Mouse (Mus musculus) limb, embryonic 12.5 days (tissue): ENCODE measurements around the gene Klhl25. TPM values are rescaled to one million over a fixed set of nuclear protein-coding genes. Genes with fewer than 3 reads are reported as not detected.

Experiments
- ATAC-seq: fragments of 200-750 bp; cut with Nextera tagmentation; 2 replicates; pipeline ENCODE4 v1.8.0; 2017; ENCODE audit warnings: low read depth, moderate TSS enrichment; ENCODE audit not compliant: insufficient number of reproducible peaks, insufficient read depth, low FRiP score, low TSS enrichment
- H3K27ac ChIP-seq: fragments of 300-500 bp; sonication (generic); 2 replicates; pipeline ENCODE4 v1.5.1; 2016; ENCODE audit warnings: mild to moderate bottlenecking, moderate library complexity
- H3K27me3 ChIP-seq: fragments of 300-500 bp; sonication (generic); 2 replicates; pipeline ENCODE4 v1.6.1; 2016; ENCODE audit warnings: mild to moderate bottlenecking, moderate library complexity
- H3K36me3 ChIP-seq: fragments of 300-500 bp; sonication (generic); 2 replicates; pipeline ENCODE4 v1.6.1; 2016; ENCODE audit warnings: mild to moderate bottlenecking, moderate library complexity
- H3K4me1 ChIP-seq: fragments of 300-500 bp; sonication (generic); replicated peaks from 2 replicates; pipeline ENCODE4 v1.6.1; 2016
- H3K4me2 ChIP-seq: fragments of 300-500 bp; sonication (generic); 2 replicates; pipeline ENCODE4 v1.6.1; 2016; ENCODE audit warnings: mild to moderate bottlenecking, moderate library complexity
- H3K4me3 ChIP-seq: fragments of 300-500 bp; sonication (generic); replicated peaks from 2 replicates; pipeline ENCODE4 v1.5.1; 2016; ENCODE audit warnings: mild to moderate bottlenecking
- H3K9ac ChIP-seq: fragments of 300-500 bp; sonication (generic); replicated peaks from 2 replicates; pipeline ENCODE4 v1.6.1; 2016; ENCODE audit warnings: mild to moderate bottlenecking, moderate library complexity
- H3K9me3 ChIP-seq: fragments of 300-500 bp; sonication (generic); 2 replicates; pipeline ENCODE4 v1.6.1; 2016; ENCODE audit warnings: mild to moderate bottlenecking, moderate library complexity
- WGBS: fragments of 180-500 bp; shearing (Covaris S2); methylation state at CpG from one replicate; pipeline ENCODE4 v1.1.7; 2016; 5-methylcytosine and 5-hydroxymethylcytosine counted together
- polyA plus RNA-seq: library from polyadenylated mRNA; unstranded; fragments of >200 nt; fragmentation: Nextera tagmentation; extraction: Ambion mirVana; gene quantifications from 2 replicates; pipeline ENCODE4 v1.2.1, GENCODE M21; 2016

The Klhl25 gene
- polyA plus RNA-seq = 22.5 and 24.2 TPM in 2 replicates

DNA sequence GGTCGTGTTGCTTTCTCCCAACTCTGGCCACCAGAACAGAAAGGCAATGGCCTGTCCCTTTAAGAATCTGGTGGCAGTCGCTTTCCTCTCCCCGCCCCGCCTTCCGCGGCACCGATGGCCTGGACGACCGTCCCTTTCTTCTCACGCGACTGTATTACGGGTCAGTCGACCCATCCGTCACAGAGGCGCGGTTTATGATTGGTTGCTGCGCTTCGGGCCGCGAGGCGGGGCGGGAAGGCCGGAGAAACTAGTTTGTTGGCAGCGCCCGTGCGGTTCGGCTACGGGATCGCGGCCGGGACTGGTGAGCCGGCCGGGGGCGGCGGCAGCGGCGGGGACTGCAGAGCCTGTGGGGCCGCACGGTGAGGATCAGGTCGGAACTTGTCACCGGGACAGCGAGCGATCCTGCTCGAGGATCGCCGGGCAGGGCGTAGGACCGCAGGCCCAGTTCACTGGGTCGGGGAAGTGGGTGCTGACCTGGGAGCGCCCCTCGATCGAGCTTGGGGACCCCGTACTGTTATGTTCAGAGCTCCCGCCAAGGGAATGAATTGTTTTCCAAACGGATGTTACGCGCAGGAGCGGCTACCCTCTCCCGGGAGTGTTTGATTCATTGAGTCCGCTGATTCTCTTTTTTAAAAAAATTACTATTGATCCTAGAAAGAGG lies at the start of gene Klhl25:
Gene Klhl25, plus strand, starts transcription at position 196 of the 661 bp plus-strand sequence.
- H3K4me2 ChIP-seq = peak within 1 kb of the TSS; percentile 92
- under 1% methylated on average over 60 of the region's 60 CpGs for WGBS
- peaks cover 18% of the 10 kb centered on the region for H3K36me3 ChIP-seq
- H3K4me1 ChIP-seq = peaks cover 23% of the 10 kb centered on the region
- H3K9ac ChIP-seq = peak within 1 kb of the TSS; percentile 90
- peak within 1 kb of the TSS; percentile 91 for H3K27ac ChIP-seq
- H3K4me3 ChIP-seq = peak within 1 kb of the TSS; percentile 78
- ATAC-seq = peak; percentile 94
- H3K27me3 ChIP-seq = no peaks in the 10 kb centered on the region
- no peaks in the 10 kb centered on the region for H3K9me3 ChIP-seq

GRCm38 (mm10) chr7:75800530-75800929 lies 47.6 kb upstream of the Klhl25 start:
- peaks cover 5% of the 10 kb centered on the region; the same call in 1 of the 2 replicates for H3K4me1 ChIP-seq
- no peak overlapping the region for H3K9ac ChIP-seq
- H3K36me3 ChIP-seq = no peaks in the 10 kb centered on the region
- WGBS = 79% methylated on average over 4 of the region's 4 CpGs
- H3K4me2 ChIP-seq = no peak overlapping the region
- H3K27me3 ChIP-seq = no peaks in the 10 kb centered on the region
- no peaks in the 10 kb centered on the region; the same call in 1 of the 2 replicates for H3K9me3 ChIP-seq
- ATAC-seq = no peak
- no peak overlapping the region for H3K4me3 ChIP-seq
- no peak overlapping the region for H3K27ac ChIP-seq

DNA sequence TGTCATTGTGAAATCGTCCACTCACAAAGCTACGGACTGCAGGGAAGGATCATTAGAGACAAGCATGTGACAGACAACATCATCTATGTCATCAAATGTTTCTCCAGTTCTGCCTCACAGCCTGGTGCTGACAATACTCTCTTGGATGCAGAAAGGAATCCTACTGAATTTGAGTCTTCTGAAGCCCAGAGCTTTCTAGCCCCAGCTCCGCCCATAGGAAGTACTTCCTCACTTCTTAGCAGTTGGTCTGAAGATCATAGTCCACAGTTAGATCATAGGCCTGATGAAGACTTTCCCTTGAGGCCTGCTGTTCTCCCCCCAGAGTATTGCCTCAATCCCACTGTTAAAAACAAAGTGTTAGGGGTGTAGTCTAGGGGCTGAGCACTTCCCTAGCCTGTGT lies 47.1 kb upstream of the Klhl25 start:
- no peak for ATAC-seq
- Histone ChIP-seq H3K9ac (no peak overlapping the region), H3K4me3 (no peak overlapping the region), H3K27ac (no peak overlapping the region), H3K36me3 (no peaks in the 10 kb centered on the region), H3K27me3 (no peaks in the 10 kb centered on the region), H3K4me2 (no peak overlapping the region), H3K9me3 (no peaks in the 10 kb centered on the region; the same call in 1 of the 2 replicates), H3K4me1 (peaks cover 5% of the 10 kb centered on the region; the same call in 1 of the 2 replicates)
- 95% methylated on average over 3 of the region's 3 CpGs for WGBS

DNA sequence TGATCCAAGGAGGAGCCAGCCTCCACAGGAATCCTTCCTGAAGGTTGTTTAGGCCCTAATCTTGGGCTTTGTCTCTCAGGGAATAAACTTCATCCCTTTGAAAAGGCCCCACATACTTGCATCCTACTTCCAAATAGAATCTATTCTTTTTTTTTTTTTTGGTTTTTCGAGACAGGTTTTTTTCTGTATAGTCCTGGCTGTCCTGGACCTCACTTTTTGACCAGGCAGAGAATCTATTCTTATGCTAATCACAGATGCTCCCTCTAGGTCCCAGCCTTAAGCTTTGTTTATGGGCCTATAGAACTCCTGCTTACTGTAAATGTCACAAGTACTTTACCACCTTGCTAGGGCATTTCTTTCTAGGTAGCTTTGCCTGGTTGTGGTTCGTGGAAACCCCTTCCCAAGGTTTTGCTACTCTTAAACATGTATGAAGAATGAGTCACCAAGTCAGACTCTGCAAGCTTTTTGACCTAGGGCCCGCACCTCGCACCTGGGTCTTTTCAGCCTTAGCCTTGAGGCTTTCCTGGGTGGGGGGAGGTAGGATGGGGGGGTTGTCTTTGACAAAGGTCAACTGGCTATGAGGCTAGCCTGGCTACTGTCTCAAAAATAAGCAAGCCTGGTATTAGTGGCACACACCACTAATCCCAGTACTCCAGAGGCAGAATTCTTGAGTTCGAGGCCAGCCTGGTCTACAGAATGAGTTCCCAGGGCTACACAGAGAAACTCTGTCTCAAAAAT lies 46.3 kb upstream of the Klhl25 start:
- Histone ChIP-seq H3K9ac (no peak overlapping the region), H3K27me3 (no peaks in the 10 kb centered on the region), H3K4me1 (no peaks in the 10 kb centered on the region; the same call in 1 of the 2 replicates), H3K4me3 (no peak overlapping the region), H3K9me3 (no peaks in the 10 kb centered on the region; the same call in 1 of the 2 replicates), H3K36me3 (no peaks in the 10 kb centered on the region), H3K4me2 (no peak overlapping the region), H3K27ac (no peak overlapping the region)
- WGBS = 92% methylated on average over 5 of the region's 5 CpGs
- ATAC-seq = no peak

GRCm38 (mm10) chr7:75802887-75803286 lies 45.2 kb upstream of the Klhl25 start:
- ATAC-seq = no peak
- Histone ChIP-seq H3K4me3 (no peak overlapping the region), H3K4me1 (no peaks in the 10 kb centered on the region), H3K9ac (no peak overlapping the region), H3K27ac (no peak overlapping the region), H3K9me3 (no peaks in the 10 kb centered on the region; the same call in 1 of the 2 replicates), H3K27me3 (no peaks in the 10 kb centered on the region), H3K36me3 (no peaks in the 10 kb centered on the region), H3K4me2 (no peak overlapping the region)
- WGBS = 72% methylated on average over 3 of the region's 3 CpGs

- 70% methylated on average over 4 of the region's 4 CpGs for WGBS
- H3K27ac ChIP-seq = no peak overlapping the region
- no peaks in the 10 kb centered on the region for H3K27me3 ChIP-seq
- no peak overlapping the region for H3K9ac ChIP-seq
- H3K4me3 ChIP-seq = no peak overlapping the region
- ATAC-seq = no peak
- no peaks in the 10 kb centered on the region for H3K4me1 ChIP-seq
- H3K36me3 ChIP-seq = no peaks in the 10 kb centered on the region
- peaks cover 2% of the 10 kb centered on the region; the same call in 1 of the 2 replicates for H3K9me3 ChIP-seq
- H3K4me2 ChIP-seq = no peak overlapping the region
Observed at GRCm38 (mm10) chr7:75806161-75806560, 41.9 kb upstream of the Klhl25 start.

- Histone ChIP-seq H3K9me3 (peaks cover 2% of the 10 kb centered on the region; the same call in 1 of the 2 replicates), H3K36me3 (no peaks in the 10 kb centered on the region), H3K27ac (no peak overlapping the region), H3K4me1 (no peaks in the 10 kb centered on the region), H3K4me3 (no peak overlapping the region), H3K27me3 (no peaks in the 10 kb centered on the region), H3K4me2 (no peak overlapping the region), H3K9ac (no peak overlapping the region)
- WGBS = 35% methylated on average over 4 of the region's 4 CpGs
- no peak for ATAC-seq
Observed at GRCm38 (mm10) chr7:75806711-75807110, 41.4 kb upstream of the Klhl25 start.

GRCm38 (mm10) chr7:75807460-75808304 lies 40.4 kb upstream of the Klhl25 start:
- no peaks in the 10 kb centered on the region for H3K27me3 ChIP-seq
- H3K27ac ChIP-seq = no peak overlapping the region
- H3K9ac ChIP-seq = no peak overlapping the region
- ATAC-seq = peak; percentile 71
- 66% methylated on average over 17 of the region's 17 CpGs for WGBS
- no peak overlapping the region for H3K4me2 ChIP-seq
- no peak overlapping the region for H3K4me3 ChIP-seq
- H3K4me1 ChIP-seq = no peaks in the 10 kb centered on the region
- H3K36me3 ChIP-seq = no peaks in the 10 kb centered on the region
- peaks cover 2% of the 10 kb centered on the region; the same call in 1 of the 2 replicates for H3K9me3 ChIP-seq

DNA sequence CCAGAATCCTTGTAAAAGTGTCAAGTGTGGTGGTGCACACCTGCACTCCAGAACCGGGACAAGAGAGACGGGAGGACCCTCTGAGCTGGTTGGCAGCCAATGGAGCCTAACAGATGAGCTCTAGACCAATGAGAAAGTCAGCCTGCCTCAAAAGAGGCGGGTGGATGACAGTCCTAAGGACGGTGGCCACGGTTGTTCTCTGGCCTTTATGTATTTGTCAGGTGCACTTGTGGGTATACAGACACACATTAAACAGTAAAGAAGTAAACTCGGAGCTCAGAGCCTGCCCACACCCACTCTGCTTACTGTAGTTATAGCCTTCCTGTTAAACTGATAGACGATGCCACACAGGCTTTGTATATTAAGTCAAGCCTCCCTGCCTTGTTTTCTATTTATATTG lies 27.4 kb upstream of the Klhl25 start:
- Histone ChIP-seq H3K4me1 (no peaks in the 10 kb centered on the region), H3K4me2 (no peak overlapping the region), H3K27me3 (no peaks in the 10 kb centered on the region), H3K4me3 (no peak overlapping the region), H3K9me3 (no peaks in the 10 kb centered on the region), H3K36me3 (no peaks in the 10 kb centered on the region), H3K9ac (no peak overlapping the region), H3K27ac (no peak overlapping the region)
- 81% methylated on average over 7 of the region's 7 CpGs for WGBS
- no peak for ATAC-seq

- Histone ChIP-seq H3K9ac (no peak overlapping the region), H3K4me1 (no peaks in the 10 kb centered on the region), H3K27me3 (no peaks in the 10 kb centered on the region), H3K36me3 (no peaks in the 10 kb centered on the region), H3K4me3 (no peak overlapping the region), H3K9me3 (no peaks in the 10 kb centered on the region), H3K27ac (no peak overlapping the region), H3K4me2 (no peak overlapping the region)
- 83% methylated on average over 8 of the region's 8 CpGs for WGBS
- ATAC-seq = no peak
Observed at GRCm38 (mm10) chr7:75822087-75822668, 25.9 kb upstream of the Klhl25 start.
